Mouse (Mus musculus) adipocyte (in vitro differentiated cells): ENCODE results near the gene Calm2.

ENCODE experiments used
- DNase-seq: peaks from one replicate; pipeline ENCODE4 v3.0.0-alpha.2; 2016; ENCODE audit warnings: low spot score

Gene Calm2

GRCm38 (mm10) chr17:87391242-87391641 lies 55.5 kb downstream of the Calm2 start:
- DNase-seq, result no peak

GRCm38 (mm10) chr17:87387068-87387467 lies 59.7 kb downstream of the Calm2 start:
- DNase-seq, result peak; percentile 79

DNA sequence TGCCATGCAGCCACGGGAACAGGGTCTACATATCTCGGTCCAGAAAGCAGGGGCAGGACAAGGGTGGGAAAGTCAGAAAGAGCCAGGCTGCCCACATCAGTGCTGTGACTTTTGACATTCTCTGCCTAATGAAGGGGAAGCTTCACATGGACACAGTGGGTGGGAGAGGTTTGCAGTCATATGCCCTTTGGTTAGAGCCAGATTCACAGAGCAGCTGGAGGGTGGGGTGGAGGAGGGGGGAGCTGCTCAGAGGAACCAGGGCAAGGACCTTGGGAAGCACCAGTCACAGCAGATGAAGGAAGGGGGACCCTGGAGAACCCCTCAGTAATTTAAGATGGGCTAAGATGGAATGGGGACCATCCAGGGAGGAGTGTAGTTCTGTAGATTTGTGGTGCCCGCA lies 60.9 kb downstream of the Calm2 start:
- DNase-seq, result no peak
